Mouse (Mus musculus) cortical plate, adult 2 months (tissue): ENCODE data around the gene Thada.

Experiments
- CTCF ChIP-seq: fragments of 200-500 bp; IDR thresholded peaks from 2 replicates; pipeline ENCODE4 v1.5.1; 2011; ENCODE audit warnings: mild to moderate bottlenecking, control low read depth, low read length; ENCODE audit not compliant: insufficient read depth; ENCODE audit errors: extremely low read depth
- POLR2A ChIP-seq: fragments of 200-500 bp; IDR thresholded peaks from 2 replicates; pipeline ENCODE4 v1.6.1; 2011; ENCODE audit warnings: mild to moderate bottlenecking, low read length, control low read depth; ENCODE audit not compliant: insufficient read depth; ENCODE audit errors: extremely low read depth

- TF ChIP-seq CTCF (no peak), POLR2A (no peak)
Measured at GRCm38 (mm10) chr17:84419326-84420275, 46.4 kb downstream of the Thada start.
